Mouse (Mus musculus): Measurements from ENCODE around the gene Gm3029.
"Not testable (repeated sequence)": the region's sequence is repeated elsewhere in the genome, so short reads cannot be mapped to it uniquely, and the experiment has no call there.

The Gm3029 gene

DNA sequence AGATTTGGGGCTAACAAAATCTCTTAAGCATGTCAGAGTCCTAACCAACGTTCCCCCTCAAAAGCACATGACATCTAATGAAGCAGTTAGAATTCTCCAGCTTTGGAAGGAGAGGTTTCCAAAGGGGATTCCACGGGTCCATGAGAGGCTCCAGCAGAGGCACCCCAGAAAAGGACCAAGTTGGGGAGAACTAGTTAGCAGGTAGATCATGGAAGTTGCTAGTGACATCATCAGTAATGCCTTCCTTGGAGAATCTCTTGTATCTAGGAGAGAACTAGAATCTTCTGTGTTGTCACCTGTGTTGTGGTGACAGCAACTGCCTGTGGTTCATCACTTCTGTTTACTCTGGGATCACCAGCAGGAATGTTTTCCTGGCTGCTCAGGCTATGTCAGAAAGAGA lies at the start of gene Gm3029:
Gene Gm3029, plus strand, starts transcription at position 301 of the 400 bp plus-strand sequence.
- not testable (repeated sequence) for DNase-seq (ENCODE audit: low spot score in 2 of 2)

DNA sequence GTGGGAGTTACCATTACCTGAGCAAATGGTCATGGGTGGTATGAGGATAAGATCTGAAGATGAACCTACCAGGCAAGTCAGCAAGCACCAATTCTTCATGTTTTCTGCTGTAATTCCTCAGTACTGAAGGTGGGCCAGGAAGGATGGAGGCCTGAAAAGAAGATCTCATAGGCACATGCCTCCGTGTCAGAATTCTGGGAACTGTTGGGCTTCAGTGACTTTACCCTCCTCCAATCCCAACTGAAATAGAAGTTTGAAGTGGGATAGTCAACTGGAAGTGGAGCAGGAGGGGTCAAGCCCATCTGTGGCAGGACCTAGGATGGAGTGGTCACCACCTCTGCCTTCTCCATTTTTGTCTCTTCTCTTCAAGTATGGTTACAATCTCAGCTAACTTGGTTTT lies 47.7 kb upstream of the Gm3029 start, which contains the start of gene Gm2916:
Gene Gm2916, plus strand, starts transcription at position 301 of the 400 bp plus-strand sequence.
- not testable (repeated sequence) for DNase-seq (ENCODE audit: low spot score in 2 of 2)

DNA sequence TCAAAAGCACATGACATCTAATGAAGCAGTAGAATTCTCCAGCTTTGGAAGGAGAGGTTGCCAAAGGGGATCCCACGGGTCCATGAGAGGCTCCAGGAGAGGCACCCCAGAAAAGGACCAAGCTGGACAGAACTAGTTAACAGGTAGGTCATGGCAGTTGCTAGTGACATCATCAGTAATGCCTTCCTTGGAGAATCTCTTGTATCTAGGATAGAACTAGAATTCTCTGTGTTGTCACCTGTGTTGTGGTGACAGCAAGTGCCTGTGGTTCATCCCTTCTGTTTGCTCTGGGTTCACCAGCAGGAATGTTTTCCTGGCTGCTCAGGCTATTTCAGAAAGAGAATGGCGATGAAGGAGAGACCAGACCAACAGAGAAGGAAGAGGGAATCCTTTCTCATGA lies 31.7 kb downstream of the Gm3029 start, which contains the start of gene Gm3095:
Gene Gm3095, plus strand, starts transcription at position 301 of the 400 bp plus-strand sequence.
- DNase-seq (ENCODE audit: low spot score in 2 of 2), result not testable (repeated sequence)
